Mouse (Mus musculus) liver, embryonic 14.5 days (tissue): ENCODE measurements around the gene Atp8a1.

Experiments used
- CTCF ChIP-seq: IDR thresholded peaks from 2 replicates; pipeline ENCODE4 v1.5.1; 2016; ENCODE audit warnings: antibody characterized with exemption, low read depth, control low read depth
- EP300 ChIP-seq: IDR thresholded peaks from 2 replicates; pipeline ENCODE4 v1.6.1; 2016; ENCODE audit warnings: antibody characterized with exemption, low read depth

GRCm38 (mm10) chr5:67739261-67739660 lies 108.0 kb downstream of the Atp8a1 start:
- no peak for TF ChIP-seq CTCF
- TF ChIP-seq EP300: no peak
